Mouse (Mus musculus): Measurements from ENCODE around the gene Pin1rt1. TPM values are rescaled to one million over a fixed set of nuclear protein-coding genes. Genes with fewer than 3 reads are reported as not detected.
A peak's percentile ranks its signal among the peaks of the same experiment; 100 is the strongest.

Pin1rt1 gene
- polyA plus RNA-seq, 1 experiment from 2014 or later: 0.18 TPM

DNA sequence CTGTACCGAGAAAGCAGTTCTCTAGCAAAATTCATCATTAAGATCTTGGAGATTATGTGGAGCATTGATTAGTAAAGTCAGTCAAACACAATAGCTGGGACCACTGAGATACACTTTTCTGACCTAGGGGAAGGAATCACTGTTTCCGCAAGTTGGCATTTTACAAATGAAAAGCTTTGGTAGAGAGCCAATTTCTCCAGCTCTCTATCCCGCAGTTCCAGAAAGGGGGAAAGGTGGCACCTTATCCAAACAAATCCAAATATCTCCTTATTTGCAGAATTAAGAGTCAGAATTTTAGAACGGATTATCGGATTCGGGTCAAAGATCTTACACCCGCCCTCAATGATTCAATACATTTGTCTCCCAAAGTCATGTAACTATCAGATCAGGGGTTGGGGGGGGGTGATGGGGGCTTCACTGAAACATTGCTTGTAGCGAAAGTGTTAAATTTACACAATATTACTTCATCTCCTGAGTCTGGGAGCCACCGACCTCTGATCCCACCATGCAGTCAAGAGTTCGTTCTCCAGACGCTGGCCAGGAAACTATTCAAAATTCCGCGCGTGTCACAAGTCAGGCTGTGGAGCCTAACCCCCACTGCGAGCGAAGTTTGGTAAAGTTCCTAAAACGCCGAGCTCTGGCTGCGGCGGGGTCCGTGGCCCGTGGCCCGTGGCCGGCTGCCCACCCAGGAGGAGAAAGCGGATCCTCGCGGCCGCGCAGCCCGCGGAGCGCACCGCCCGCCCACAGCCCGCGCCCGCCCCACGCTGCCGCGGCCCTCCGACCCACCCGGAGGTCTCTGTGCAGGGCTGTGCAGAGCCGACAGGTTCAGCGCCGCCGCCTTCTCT lies 25.9 kb upstream of the Pin1rt1 start:
- no peak for ATAC-seq
- H3K9ac ChIP-seq (replicated peaks; ENCODE audit: low read depth, low read length): peak overlapping the region; percentile 72
- H3K27me3 ChIP-seq (replicated peaks; ENCODE audit: control insufficient read depth, insufficient read depth, low read length): peaks cover 2% of the 10 kb centered on the region
- H3K36me3 ChIP-seq (ENCODE audit: control insufficient read depth, insufficient read depth): no peaks in the 10 kb centered on the region
- H3K9me3 ChIP-seq (ENCODE audit: control insufficient read depth, low read length): no peaks in the 10 kb centered on the region
- H3K27ac ChIP-seq (ENCODE audit: low read length): no peak overlapping the region
- WGBS: 3% methylated on average over 46 of the region's 46 CpGs
- H3K4me2 ChIP-seq (ENCODE audit: low read length): peak overlapping the region; percentile 98
- peak overlapping the region; percentile 79 for H3K4me3 ChIP-seq (replicated peaks; ENCODE audit: low read length)
- H3K4me1 ChIP-seq (replicated peaks; ENCODE audit: control insufficient read depth, insufficient read depth, low read length): peaks cover 19% of the 10 kb centered on the region

DNA sequence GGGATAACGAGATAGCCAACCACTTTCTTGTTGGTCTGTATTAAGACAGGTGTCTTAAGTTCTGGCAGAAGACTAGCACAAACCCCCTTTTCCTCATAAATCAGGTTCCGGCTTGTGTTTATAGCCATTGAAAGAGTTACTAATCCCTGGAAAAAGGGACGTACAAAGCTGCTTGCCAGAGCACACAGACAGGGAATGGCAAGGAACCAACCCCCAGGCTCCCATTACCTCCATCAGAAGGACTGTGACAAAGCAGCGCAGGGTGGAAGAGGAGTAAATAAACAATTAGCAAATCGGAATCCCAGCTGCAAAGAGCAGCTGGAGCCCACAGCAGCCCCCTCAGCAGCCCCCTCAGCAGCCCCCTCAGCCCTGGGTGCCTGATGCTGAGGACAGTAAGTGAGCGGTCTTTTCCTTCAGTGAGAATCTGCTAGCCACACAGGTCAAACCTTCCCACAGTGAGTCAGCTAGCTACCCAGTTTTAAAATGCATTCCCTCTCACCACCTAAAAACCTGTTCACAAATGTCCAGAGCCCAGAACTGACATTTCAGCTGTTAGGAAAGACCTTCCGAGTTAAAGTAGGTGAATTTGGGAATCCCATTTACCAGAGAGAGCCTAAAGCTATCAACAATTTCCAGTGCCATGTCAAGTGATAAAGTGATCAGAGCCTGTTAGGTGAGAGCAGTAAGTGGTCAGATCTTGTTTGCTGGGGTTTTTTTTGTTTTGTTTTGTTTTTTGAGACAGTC lies 25.0 kb upstream of the Pin1rt1 start:
- WGBS: 11% methylated on average over 7 of the region's 7 CpGs

DNA sequence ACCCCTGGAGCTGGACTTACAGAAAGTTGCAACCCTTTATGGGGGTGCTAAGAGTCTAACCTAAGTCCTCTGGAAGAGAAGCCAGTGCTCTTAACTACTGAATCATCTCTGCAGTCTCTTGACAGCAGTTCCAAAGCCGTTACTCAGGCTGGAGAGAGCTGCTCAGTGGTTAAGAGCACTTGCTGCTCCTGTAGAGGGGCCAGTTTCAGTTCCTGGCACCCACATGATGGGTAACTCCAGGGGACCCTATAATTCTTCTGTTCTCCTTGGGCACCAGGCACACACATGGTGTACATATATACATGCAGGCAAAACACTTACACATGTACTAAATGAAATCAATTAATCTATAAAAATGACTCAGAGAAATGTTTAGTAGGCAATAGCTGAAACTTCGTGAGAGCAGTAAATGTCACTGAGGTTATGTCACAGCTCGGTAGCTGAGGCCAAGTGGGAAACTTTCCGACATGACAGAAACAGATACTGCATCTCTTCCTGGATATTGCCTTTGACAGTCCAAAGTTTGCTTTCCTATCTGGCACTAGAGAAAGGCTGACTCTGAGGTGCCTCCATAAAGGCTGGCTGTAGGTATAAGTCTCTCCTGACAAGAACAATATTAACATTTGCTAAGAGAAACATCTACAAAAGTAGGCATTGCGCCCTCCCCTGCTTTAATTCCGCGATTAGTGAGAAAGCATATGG lies 24.2 kb upstream of the Pin1rt1 start:
- Histone ChIP-seq H3K4me1 (replicated peaks; ENCODE audit: control insufficient read depth, insufficient read depth, low read length) (peaks cover 19% of the 10 kb centered on the region), H3K9me3 (ENCODE audit: control insufficient read depth, low read length) (no peaks in the 10 kb centered on the region), H3K4me2 (ENCODE audit: low read length) (no peak overlapping the region), H3K36me3 (ENCODE audit: control insufficient read depth, insufficient read depth) (no peaks in the 10 kb centered on the region), H3K27ac (ENCODE audit: low read length) (no peak overlapping the region), H3K4me3 (replicated peaks; ENCODE audit: low read length) (no peak overlapping the region), H3K9ac (replicated peaks; ENCODE audit: low read depth, low read length) (no peak overlapping the region), H3K27me3 (replicated peaks; ENCODE audit: control insufficient read depth, insufficient read depth, low read length) (peaks cover 2% of the 10 kb centered on the region)
- ATAC-seq: no peak
- WGBS: 43% methylated on average over 7 of the region's 7 CpGs

More for the DNA sequence above, 25.0 kb upstream of the Pin1rt1 start:
- no peak overlapping the region for H3K27ac ChIP-seq (ENCODE audit: low read length)
- H3K4me1 ChIP-seq (replicated peaks; ENCODE audit: control insufficient read depth, insufficient read depth, low read length): peaks cover 19% of the 10 kb centered on the region
- H3K27me3 ChIP-seq (replicated peaks; ENCODE audit: control insufficient read depth, insufficient read depth, low read length): peaks cover 2% of the 10 kb centered on the region
- H3K4me2 ChIP-seq (ENCODE audit: low read length): no peak overlapping the region; the same call in 1 of the 2 replicates
- H3K9ac ChIP-seq (replicated peaks; ENCODE audit: low read depth, low read length): no peak overlapping the region
- no peak overlapping the region for H3K4me3 ChIP-seq (replicated peaks; ENCODE audit: low read length)
- ATAC-seq: peak; percentile 41; the same call in 1 of the 2 replicates
- no peaks in the 10 kb centered on the region for H3K36me3 ChIP-seq (ENCODE audit: control insufficient read depth, insufficient read depth)
- H3K9me3 ChIP-seq (ENCODE audit: control insufficient read depth, low read length): no peaks in the 10 kb centered on the region

DNA sequence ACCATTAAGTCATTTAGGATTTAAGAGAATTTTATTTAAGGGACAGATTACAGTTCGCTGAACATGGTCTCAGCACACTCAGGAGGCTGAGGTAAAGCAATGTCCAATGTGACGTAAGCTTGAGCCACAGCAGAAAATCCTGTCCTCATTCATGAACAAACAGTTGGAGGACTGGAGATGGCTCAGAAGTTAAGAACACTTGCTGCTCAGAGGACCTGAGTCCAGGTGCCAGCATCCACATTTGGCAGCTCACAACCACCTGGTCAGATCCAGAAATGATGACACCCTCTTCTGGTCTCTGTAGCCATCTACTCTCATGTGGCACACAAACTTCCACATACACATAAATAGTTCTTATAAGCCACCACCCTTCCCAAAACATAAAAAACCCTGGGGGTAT lies 23.5 kb upstream of the Pin1rt1 start:
- no peaks in the 10 kb centered on the region for H3K9me3 ChIP-seq (ENCODE audit: control insufficient read depth, low read length)
- no peak for ATAC-seq
- H3K27me3 ChIP-seq (replicated peaks; ENCODE audit: control insufficient read depth, insufficient read depth, low read length): peaks cover 2% of the 10 kb centered on the region
- 90% methylated on average over 2 of the region's 2 CpGs for WGBS
- H3K4me2 ChIP-seq (ENCODE audit: low read length): no peak overlapping the region
- no peaks in the 10 kb centered on the region for H3K36me3 ChIP-seq (ENCODE audit: control insufficient read depth, insufficient read depth)
- H3K9ac ChIP-seq (replicated peaks; ENCODE audit: low read depth, low read length): no peak overlapping the region
- no peak overlapping the region for H3K4me3 ChIP-seq (replicated peaks; ENCODE audit: low read length)
- H3K4me1 ChIP-seq (replicated peaks; ENCODE audit: control insufficient read depth, insufficient read depth, low read length): peaks cover 19% of the 10 kb centered on the region
- no peak overlapping the region for H3K27ac ChIP-seq (ENCODE audit: low read length)

DNA sequence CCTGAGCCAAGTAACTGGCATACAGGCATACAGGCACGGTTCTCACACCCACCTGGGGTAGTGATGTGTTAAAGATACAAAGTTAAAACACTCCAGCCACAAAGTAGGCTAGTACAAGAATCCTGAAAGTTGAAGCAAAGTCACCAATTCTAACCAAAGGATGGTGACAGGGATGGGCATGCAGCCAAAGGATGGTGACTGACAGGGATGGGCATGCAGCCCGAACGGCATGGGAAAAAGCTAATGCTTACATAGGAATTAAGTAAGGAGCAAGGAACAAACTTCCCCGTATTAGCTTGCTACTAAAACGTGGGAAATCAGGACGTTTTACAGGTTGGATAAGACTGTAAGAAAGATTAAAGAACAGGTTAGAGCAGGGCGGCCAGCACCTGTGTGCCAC lies 20.1 kb upstream of the Pin1rt1 start:
- no peak overlapping the region for H3K9ac ChIP-seq (replicated peaks; ENCODE audit: low read depth, low read length)
- H3K27ac ChIP-seq (ENCODE audit: low read length): no peak overlapping the region
- H3K36me3 ChIP-seq (ENCODE audit: control insufficient read depth, insufficient read depth): no peaks in the 10 kb centered on the region
- H3K4me2 ChIP-seq (ENCODE audit: low read length): no peak overlapping the region
- H3K4me1 ChIP-seq (replicated peaks; ENCODE audit: control insufficient read depth, insufficient read depth, low read length): peaks cover 4% of the 10 kb centered on the region; the same call in 1 of the 2 replicates
- no peaks in the 10 kb centered on the region for H3K9me3 ChIP-seq (ENCODE audit: control insufficient read depth, low read length)
- H3K27me3 ChIP-seq (replicated peaks; ENCODE audit: control insufficient read depth, insufficient read depth, low read length): no peaks in the 10 kb centered on the region
- no peak for ATAC-seq
- no peak overlapping the region for H3K4me3 ChIP-seq (replicated peaks; ENCODE audit: low read length)
- 55% methylated on average over 7 of the region's 7 CpGs for WGBS

DNA sequence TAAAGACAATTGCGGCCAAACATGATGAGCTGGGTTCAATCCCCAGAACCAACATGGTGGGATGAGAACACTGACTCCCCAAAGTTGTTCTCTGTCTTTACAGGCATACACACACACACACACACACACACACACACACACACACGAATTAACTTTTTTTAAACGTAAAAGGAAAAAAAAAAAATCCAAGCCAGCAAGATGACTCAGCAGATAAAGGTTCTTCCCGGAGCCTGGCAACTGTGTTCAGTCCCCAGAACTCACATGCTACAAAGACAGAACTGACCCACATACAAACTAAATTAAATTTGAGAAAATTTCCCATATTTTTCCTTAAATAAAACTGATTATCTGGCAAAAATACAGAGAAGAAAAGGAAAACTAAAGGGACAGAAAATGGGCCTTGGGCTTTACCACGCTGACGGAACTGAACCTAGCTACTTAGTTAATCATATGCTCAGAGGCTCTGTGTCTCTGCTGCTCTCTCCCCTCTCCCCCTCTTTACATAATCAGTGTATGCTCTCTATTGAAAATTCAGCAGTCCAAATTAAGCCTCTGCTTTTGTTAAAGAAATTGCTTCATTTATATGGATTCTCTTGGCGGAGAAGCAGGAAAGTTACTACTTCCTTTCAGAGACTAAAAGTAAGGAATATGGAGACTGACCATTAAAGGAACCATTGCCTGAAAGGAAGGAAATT lies 16.5 kb upstream of the Pin1rt1 start:
- WGBS: 44% methylated on average over 6 of the region's 7 CpGs
- Histone ChIP-seq H3K27ac (ENCODE audit: low read length) (no peak overlapping the region), H3K9me3 (ENCODE audit: control insufficient read depth, low read length) (no peaks in the 10 kb centered on the region), H3K27me3 (replicated peaks; ENCODE audit: control insufficient read depth, insufficient read depth, low read length) (no peaks in the 10 kb centered on the region), H3K4me3 (replicated peaks; ENCODE audit: low read length) (no peak overlapping the region), H3K36me3 (ENCODE audit: control insufficient read depth, insufficient read depth) (no peaks in the 10 kb centered on the region), H3K4me1 (replicated peaks; ENCODE audit: control insufficient read depth, insufficient read depth, low read length) (no peaks in the 10 kb centered on the region; the same call in 1 of the 2 replicates), H3K9ac (replicated peaks; ENCODE audit: low read depth, low read length) (no peak overlapping the region), H3K4me2 (ENCODE audit: low read length) (no peak overlapping the region)
- peak; percentile 50; the same call in 1 of the 2 replicates for ATAC-seq

DNA sequence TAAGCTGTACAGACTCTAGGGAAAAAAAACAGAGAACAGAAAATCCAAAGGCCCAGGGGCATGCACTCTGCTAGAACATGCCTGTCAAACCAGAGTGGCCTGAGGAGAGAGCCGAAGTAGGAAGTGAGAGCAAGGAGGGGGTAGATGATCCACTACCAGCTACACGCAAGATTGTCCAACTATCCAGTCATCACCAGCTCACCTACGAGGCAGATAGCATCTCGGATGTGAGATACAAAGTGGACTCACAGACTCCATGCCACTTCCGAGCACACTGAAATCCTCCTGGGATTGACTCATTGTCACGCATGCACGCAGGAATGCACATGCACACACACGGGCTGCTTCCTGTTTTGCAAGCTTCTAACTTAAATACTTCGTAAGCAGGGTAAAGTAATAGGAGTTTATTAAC lies 15.9 kb upstream of the Pin1rt1 start:
- H3K27ac ChIP-seq (ENCODE audit: low read length): no peak overlapping the region
- no peak overlapping the region for H3K9ac ChIP-seq (replicated peaks; ENCODE audit: low read depth, low read length)
- no peak for ATAC-seq
- no peaks in the 10 kb centered on the region for H3K27me3 ChIP-seq (replicated peaks; ENCODE audit: control insufficient read depth, insufficient read depth, low read length)
- no peak overlapping the region for H3K4me2 ChIP-seq (ENCODE audit: low read length)
- no peak overlapping the region for H3K4me3 ChIP-seq (replicated peaks; ENCODE audit: low read length)
- H3K36me3 ChIP-seq (ENCODE audit: control insufficient read depth, insufficient read depth): no peaks in the 10 kb centered on the region
- no peaks in the 10 kb centered on the region; the same call in 1 of the 2 replicates for H3K4me1 ChIP-seq (replicated peaks; ENCODE audit: control insufficient read depth, insufficient read depth, low read length)
- no peaks in the 10 kb centered on the region for H3K9me3 ChIP-seq (ENCODE audit: control insufficient read depth, low read length)
- 86% methylated on average over 9 of the region's 9 CpGs for WGBS

DNA sequence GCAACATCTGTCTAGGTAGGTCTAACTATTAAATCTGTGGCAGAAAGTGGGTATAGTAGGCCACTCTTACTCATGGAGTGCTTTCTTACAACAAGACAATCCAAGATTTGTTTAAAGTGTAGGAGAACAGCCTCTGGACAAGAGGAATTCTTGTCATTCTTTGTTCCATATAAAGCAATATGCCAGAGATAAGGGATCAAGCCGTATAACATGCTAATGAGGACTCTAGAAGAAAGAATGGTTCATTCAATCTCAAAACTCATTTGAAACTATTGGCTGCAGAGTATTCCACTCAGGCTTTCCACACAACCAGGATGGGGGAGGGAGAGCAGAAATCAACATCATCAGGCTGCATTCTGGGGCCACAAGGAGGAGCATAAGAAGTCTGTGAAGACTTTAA lies 11.2 kb upstream of the Pin1rt1 start:
- no peaks in the 10 kb centered on the region for H3K9me3 ChIP-seq (ENCODE audit: control insufficient read depth, low read length)
- no peaks in the 10 kb centered on the region for H3K36me3 ChIP-seq (ENCODE audit: control insufficient read depth, insufficient read depth)
- 37% methylated on average over 1 of the region's 1 CpGs for WGBS
- no peaks in the 10 kb centered on the region for H3K27me3 ChIP-seq (replicated peaks; ENCODE audit: control insufficient read depth, insufficient read depth, low read length)
- no peak overlapping the region for H3K4me2 ChIP-seq (ENCODE audit: low read length)
- ATAC-seq: no peak
- no peaks in the 10 kb centered on the region for H3K4me1 ChIP-seq (replicated peaks; ENCODE audit: control insufficient read depth, insufficient read depth, low read length)
- no peak overlapping the region for H3K9ac ChIP-seq (replicated peaks; ENCODE audit: low read depth, low read length)
- no peak overlapping the region for H3K4me3 ChIP-seq (replicated peaks; ENCODE audit: low read length)
- H3K27ac ChIP-seq (ENCODE audit: low read length): no peak overlapping the region
